Mouse (Mus musculus) natural killer cell, adult 2 months (primary cell): ENCODE data around the gene Angpt4.
A peak's percentile ranks its signal among the peaks of the same experiment; 100 is the strongest.

Experiments used
- DNase-seq, 2 experiments: peaks; one replicate each; pipeline ENCODE4 v3.0.0; 2022; ENCODE audit warnings: low spot score in 2 of 2

The Angpt4 gene

GRCm38 (mm10) chr2:151910919-151911500 is at the start of gene Angpt4:
Gene Angpt4, plus strand, starts transcription at chr2:151911210.
- no peak for DNase-seq

- DNase-seq, result no peak
Observed at GRCm38 (mm10) chr2:151862257-151862810, 48.7 kb upstream of the Angpt4 start.

- no peak for DNase-seq
Observed at GRCm38 (mm10) chr2:151864941-151865340, 46.1 kb upstream of the Angpt4 start.

GRCm38 (mm10) chr2:151866487-151866886 is 44.5 kb upstream of the Angpt4 start:
- no peak for DNase-seq

GRCm38 (mm10) chr2:151868196-151868595 is 42.8 kb upstream of the Angpt4 start:
- DNase-seq, result no peak

GRCm38 (mm10) chr2:151874551-151874950 is 36.5 kb upstream of the Angpt4 start:
- no peak for DNase-seq

- DNase-seq, result peak; percentile 40
Observed at GRCm38 (mm10) chr2:151876012-151876485, 35.0 kb upstream of the Angpt4 start.

- no peak for DNase-seq
Observed at GRCm38 (mm10) chr2:151878645-151879044, 32.4 kb upstream of the Angpt4 start.

- DNase-seq, result no peak
Observed at GRCm38 (mm10) chr2:151879760-151880159, 31.2 kb upstream of the Angpt4 start.

GRCm38 (mm10) chr2:151891031-151891430 is 20.0 kb upstream of the Angpt4 start:
- no peak for DNase-seq

- no peak for DNase-seq
Observed at GRCm38 (mm10) chr2:151893122-151893774, 17.8 kb upstream of the Angpt4 start.

GRCm38 (mm10) chr2:151894209-151894980 is 16.6 kb upstream of the Angpt4 start:
- no peak for DNase-seq

GRCm38 (mm10) chr2:151895911-151896310 is 15.1 kb upstream of the Angpt4 start:
- no peak for DNase-seq

- no peak for DNase-seq
Observed at GRCm38 (mm10) chr2:151898106-151898505, 12.9 kb upstream of the Angpt4 start.

- DNase-seq, result no peak
Observed at GRCm38 (mm10) chr2:151900845-151901244, 10.2 kb upstream of the Angpt4 start.

- DNase-seq, result no peak
Observed at GRCm38 (mm10) chr2:151903267-151903666, 7.7 kb upstream of the Angpt4 start.

GRCm38 (mm10) chr2:151903933-151904332 is 7.1 kb upstream of the Angpt4 start:
- no peak for DNase-seq

GRCm38 (mm10) chr2:151904636-151905035 is 6.4 kb upstream of the Angpt4 start:
- no peak for DNase-seq

GRCm38 (mm10) chr2:151907020-151907419 is 4.0 kb upstream of the Angpt4 start:
- no peak for DNase-seq

GRCm38 (mm10) chr2:151909386-151909785 is 1.6 kb upstream of the Angpt4 start:
- no peak for DNase-seq

- DNase-seq, result no peak
Observed at GRCm38 (mm10) chr2:151910498-151910897, 512 bp upstream of the Angpt4 start.

- no peak for DNase-seq
Observed at GRCm38 (mm10) chr2:151911751-151912150, 741 bp downstream of the Angpt4 start.
